In the genomic region with DNA sequence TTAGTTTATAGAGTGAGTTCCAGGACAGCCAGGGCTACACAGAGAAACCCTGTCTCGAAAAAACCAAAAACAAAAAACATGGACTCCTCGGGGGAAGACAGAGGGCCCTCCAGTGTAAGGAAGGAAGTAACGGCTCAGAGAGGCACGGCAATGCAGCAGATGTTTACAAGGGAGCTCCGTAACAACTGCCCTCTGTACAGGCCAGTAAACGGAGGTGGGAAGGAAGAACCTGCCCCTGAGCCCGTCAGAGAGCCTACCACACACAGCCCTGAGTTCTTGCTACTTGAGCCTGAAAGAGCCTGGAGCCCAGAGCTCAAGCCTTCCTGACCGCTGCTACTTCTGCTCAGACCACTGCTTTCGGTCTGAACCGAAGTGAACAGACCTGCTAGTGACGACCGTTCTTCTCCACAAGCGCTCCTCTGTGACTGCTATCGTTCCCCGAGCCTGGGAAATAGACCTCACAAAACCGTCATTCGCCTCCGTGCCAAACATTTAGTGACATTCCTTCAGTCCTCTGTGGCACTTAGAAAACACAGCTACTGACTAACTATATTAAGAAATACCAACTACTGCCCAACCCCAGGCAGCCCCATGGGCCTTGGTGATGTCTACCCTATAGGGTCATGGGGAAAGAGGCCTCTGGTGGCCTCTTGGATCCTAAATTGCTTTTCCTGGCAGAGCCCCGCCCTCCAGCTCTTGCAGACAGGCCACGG, we compare ENCODE assay signal across 20 mouse cellular contexts. TPM values are rescaled to one million over a fixed set of nuclear protein-coding genes. Genes with fewer than 3 reads are reported as not detected.
DNase-seq lines count a peak whose midpoint lies in the region; ATAC-seq and TF ChIP-seq lines count a peak whose summit lies in the region.
"Had no signal": no experiment of that assay in that cellular context is flagged by ENCODE, and none has a peak within 500 bp of the region (broad histone marks: within the 10 kb centered on the region; RNA-seq: fewer than 3 reads in every experiment).

No protein-coding gene starts in this region.

- in situ Hi-C loops in ES-E14 (cut with MboI; ENCODE audit: low sequenced_read_pairs in 2 of 2, unreplicated experiment in 2 of 2), result no loop called here

- no peak overlapping the region for H3K4me3 ChIP-seq in kidney, embryonic 14.5 days (ENCODE audit: low read length)
- peak overlapping the region in 1 of 2 experiments; percentile 16; a peak in 1 of 4 replicates for H3K4me3 ChIP-seq in ES-E14 (ENCODE audit: insufficient read depth in 1 of 2, low read depth in 1 of 2, low read length in 2 of 2, poor library complexity in 1 of 2, severe bottlenecking in 1 of 2)
- H3K4me3 ChIP-seq in brown adipose tissue, adult 24 weeks (ENCODE audit: insufficient read depth, low read depth, low read length), result peak overlapping the region; percentile 27
- H3K4me3 ChIP-seq in forebrain, embryonic 11.5 days (ENCODE audit: low read depth, low read length), result no peak overlapping the region
- H3K4me3 ChIP-seq: heart, embryonic 12.5 days; neural tube, embryonic 12.5 days; stomach, embryonic 15.5 days had no signal

- 63% methylated on average over 20 of the region's 20 CpGs for WGBS in kidney, embryonic 14.5 days
- 82% methylated on average over 20 of the region's 20 CpGs for WGBS in forebrain, embryonic 11.5 days

- H3K27ac ChIP-seq in kidney, embryonic 14.5 days (ENCODE audit: low read depth, low read length), result no peak overlapping the region
- no peak overlapping the region; the same call in 1 of the 2 replicates for H3K27ac ChIP-seq in ES-E14 (ENCODE audit: insufficient read depth, low read depth, low read length, poor library complexity, severe bottlenecking)
- peak overlapping the region; percentile 41 for H3K27ac ChIP-seq in brown adipose tissue, adult 24 weeks (replicated peaks; ENCODE audit: low read depth, low read length)
- no peak overlapping the region for H3K27ac ChIP-seq in forebrain, embryonic 11.5 days (ENCODE audit: low read depth, low read length)
- H3K27ac ChIP-seq: hindbrain, embryonic 14.5 days; neural tube, embryonic 12.5 days; stomach, embryonic 15.5 days had no signal

- no peaks in the 10 kb centered on the region for H3K4me1 ChIP-seq in kidney, embryonic 14.5 days (ENCODE audit: control insufficient read depth, insufficient read depth, low read length)
- H3K4me1 ChIP-seq in ES-E14 (ENCODE audit: control insufficient read depth in 2 of 2, insufficient read depth in 2 of 2, low read length in 2 of 2, poor library complexity in 1 of 2), result peaks cover 19 to 26% of the 10 kb centered on the region in 2 experiments
- H3K4me1 ChIP-seq in brown adipose tissue, adult 24 weeks (ENCODE audit: control insufficient read depth, insufficient read depth, insufficient read length, low read length), result no peaks in the 10 kb centered on the region
- H3K4me1 ChIP-seq in forebrain, embryonic 11.5 days (replicated peaks; ENCODE audit: control insufficient read depth, insufficient read depth, low read length), result no peaks in the 10 kb centered on the region
- H3K4me1 ChIP-seq: neural tube, embryonic 12.5 days; stomach, embryonic 15.5 days had no signal

- DNase-seq in kidney, postnatal 10 days, result no peak
- DNase-seq in ES-E14 (ENCODE audit: low read depth, low spot score), result no peak
- no peak for DNase-seq in lung, postnatal 14 days
- no peak for DNase-seq in forebrain, embryonic 11.5 days (ENCODE audit: low spot score)
- DNase-seq: cerebellum, adult 18-20 months; gastrocnemius, postnatal 14 days; layer of hippocampus, adult 9-11 months; lung, postnatal 4 days had no signal

- H3K36me3 ChIP-seq in kidney, embryonic 14.5 days (ENCODE audit: control insufficient read depth, insufficient read depth, low read length), result no peaks in the 10 kb centered on the region
- no peaks in the 10 kb centered on the region for H3K36me3 ChIP-seq in ES-E14 (ENCODE audit: control insufficient read depth, insufficient read depth, low read length, poor library complexity, severe bottlenecking)
- H3K36me3 ChIP-seq in forebrain, embryonic 11.5 days (ENCODE audit: control insufficient read depth, insufficient read depth, low read length), result no peaks in the 10 kb centered on the region
- H3K36me3 ChIP-seq: heart, embryonic 12.5 days; neural tube, embryonic 12.5 days; stomach, embryonic 15.5 days had no signal

- 0 out of 2 replicates have a peak overlapping the region, but pooled peaks have one; percentile 10 for H3K4me2 ChIP-seq in kidney, embryonic 14.5 days (replicated peaks; ENCODE audit: low read depth, low read length)
- H3K4me2 ChIP-seq in forebrain, embryonic 11.5 days (ENCODE audit: low read depth, low read length, severe bottlenecking), result no peak overlapping the region
- H3K4me2 ChIP-seq: heart, embryonic 12.5 days; hindbrain, embryonic 14.5 days; neural tube, embryonic 12.5 days; stomach, embryonic 15.5 days had no signal

- no peak for ATAC-seq in kidney, embryonic 14.5 days (ENCODE audit: low FRiP score, low TSS enrichment)
- peak; percentile 54 for ATAC-seq in megakaryocyte progenitor cell, adult 5-6 weeks (replicated peaks; ENCODE audit: poor library complexity)
- ATAC-seq in forebrain, embryonic 11.5 days (replicated peaks; ENCODE audit: low FRiP score), result no peak
- ATAC-seq: CD4-positive, CD25-positive, alpha-beta regulatory T cell, adult 4 months; intestine, embryonic 16.5 days had no signal

- no peaks in the 10 kb centered on the region for H3K27me3 ChIP-seq in kidney, embryonic 14.5 days (ENCODE audit: control insufficient read depth, insufficient read depth, low read length)
- no peaks in the 10 kb centered on the region for H3K27me3 ChIP-seq in forebrain, embryonic 11.5 days (ENCODE audit: control insufficient read depth, insufficient read depth, low read length)
- H3K27me3 ChIP-seq: heart, embryonic 12.5 days; neural tube, embryonic 12.5 days; stomach, embryonic 15.5 days had no signal

- 0 out of 2 replicates have a peak overlapping the region, but pooled peaks have one; percentile 4 for H3K9ac ChIP-seq in kidney, embryonic 14.5 days (ENCODE audit: low read depth, low read length)
- peak overlapping the region; percentile 19; the same call in 1 of the 2 replicates for H3K9ac ChIP-seq in ES-E14 (ENCODE audit: insufficient read depth, low read depth, low read length, poor library complexity, severe bottlenecking)
- no peak overlapping the region for H3K9ac ChIP-seq in forebrain, embryonic 11.5 days (ENCODE audit: low read length)
- H3K9ac ChIP-seq: heart, embryonic 12.5 days; hindbrain, embryonic 14.5 days; neural tube, embryonic 12.5 days; stomach, embryonic 15.5 days had no signal

- H3K9me3 ChIP-seq in kidney, embryonic 14.5 days (ENCODE audit: control insufficient read depth, low read length), result no peaks in the 10 kb centered on the region
- no peaks in the 10 kb centered on the region for H3K9me3 ChIP-seq in ES-E14 (ENCODE audit: control insufficient read depth, insufficient read depth, low read depth, low read length)
- no peaks in the 10 kb centered on the region for H3K9me3 ChIP-seq in forebrain, embryonic 11.5 days (ENCODE audit: control insufficient read depth, low read length)
- H3K9me3 ChIP-seq: heart, embryonic 12.5 days; neural tube, embryonic 12.5 days; stomach, embryonic 15.5 days had no signal

TF ChIP-seq in ES-E14, 5 proteins besides CTCF, POLR2A, EP300 and RAD21:
- TF ChIP-seq ZC3H11A (IDR thresholded peaks at IDR 0.05; ENCODE audit: borderline replicate concordance, low read depth, low read length) (no peak), HCFC1 (IDR thresholded peaks at IDR 0.05; ENCODE audit: borderline replicate concordance, insufficient read depth, low read length) (no peak), ZNF384 (IDR thresholded peaks at IDR 0.05; ENCODE audit: low read depth, low read length) (no peak)

RNA-seq across cellular contexts. Expression of gene Itpk1, which starts 8.6 kb away (rescaled TPM):
- 10.2 and 18.4 TPM in 2 replicates for polyA plus RNA-seq in kidney, embryonic 14.5 days (2014; fragmentation: Nextera tagmentation; extraction: Ambion mirVana)
- 33.1 and 40.6 TPM in 2 replicates for total RNA-seq in ES-E14 (2012; rRNA removed)
- 65.8 and 126 TPM in 2 replicates for polyA plus RNA-seq in brown adipose tissue, adult 24 weeks (2012; ENCODE audit: insufficient read depth, insufficient read length, missing spikeins)
- 8.6 and 10.5 TPM in 2 replicates for total RNA-seq in megakaryocyte progenitor cell, adult 5-6 weeks (2015)
- 15.1 and 15.3 TPM in 2 replicates for total RNA-seq in megakaryocyte progenitor cell, adult 5-6 weeks (2017)
- polyA plus RNA-seq in forebrain, embryonic 11.5 days (2014; fragmentation: Nextera tagmentation; extraction: Ambion mirVana), result 19.6 and 21.5 TPM in 2 replicates

RNA-seq across cellular contexts. Expression of gene Moap1, which starts 30.2 kb away (rescaled TPM):
- polyA plus RNA-seq in kidney, embryonic 14.5 days (2014; fragmentation: Nextera tagmentation; extraction: Ambion mirVana), result 21.1 and 25.9 TPM in 2 replicates
- total RNA-seq in ES-E14 (2012; rRNA removed), result 4.0 and 8.8 TPM in 2 replicates
- 1.6 and 2.3 TPM in 2 replicates for polyA plus RNA-seq in brown adipose tissue, adult 24 weeks (2012; ENCODE audit: insufficient read depth, insufficient read length, missing spikeins)
- total RNA-seq in megakaryocyte progenitor cell, adult 5-6 weeks (2015), result 8.0 and 13.3 TPM in 2 replicates
- 2.7 and 10.3 TPM in 2 replicates for total RNA-seq in megakaryocyte progenitor cell, adult 5-6 weeks (2017)
- 31.9 and 34.4 TPM in 2 replicates for polyA plus RNA-seq in forebrain, embryonic 11.5 days (2014; fragmentation: Nextera tagmentation; extraction: Ambion mirVana)

RNA-seq across cellular contexts. Expression of gene Tmem251, which starts 30.3 kb away (rescaled TPM):
- polyA plus RNA-seq in kidney, embryonic 14.5 days (2014; fragmentation: Nextera tagmentation; extraction: Ambion mirVana), result 11.9 and 12.1 TPM in 2 replicates
- 2.9 and 4.0 TPM in 2 replicates for total RNA-seq in ES-E14 (2012; rRNA removed)
- 3.5 and 4.7 TPM in 2 replicates for polyA plus RNA-seq in brown adipose tissue, adult 24 weeks (2012; ENCODE audit: insufficient read depth, insufficient read length, missing spikeins)
- 8.0 and 10.6 TPM in 2 replicates for total RNA-seq in megakaryocyte progenitor cell, adult 5-6 weeks (2015)
- total RNA-seq in megakaryocyte progenitor cell, adult 5-6 weeks (2017), result 8.3 and 8.8 TPM in 2 replicates
- polyA plus RNA-seq in forebrain, embryonic 11.5 days (2014; fragmentation: Nextera tagmentation; extraction: Ambion mirVana), result 12.7 and 14.0 TPM in 2 replicates

RNA-seq across cellular contexts. Expression of gene Gm28051, which starts 44.3 kb away (rescaled TPM):
- not detected in 2 replicates for polyA plus RNA-seq in kidney, embryonic 14.5 days (2014; fragmentation: Nextera tagmentation; extraction: Ambion mirVana)
- total RNA-seq in ES-E14 (2012; rRNA removed), result not detected in 2 replicates
- polyA plus RNA-seq in brown adipose tissue, adult 24 weeks (2012; ENCODE audit: insufficient read depth, insufficient read length, missing spikeins), result not detected in 2 replicates
- not detected in 2 replicates for total RNA-seq in megakaryocyte progenitor cell, adult 5-6 weeks (2015)
- total RNA-seq in megakaryocyte progenitor cell, adult 5-6 weeks (2017), result not detected in 2 replicates
- not detected in 2 replicates for polyA plus RNA-seq in forebrain, embryonic 11.5 days (2014; fragmentation: Nextera tagmentation; extraction: Ambion mirVana)
- total RNA-seq: gastrocnemius, postnatal 14 days had no signal
- polyA plus RNA-seq: CD4-positive, CD25-positive, alpha-beta regulatory T cell, adult 4 months; heart, embryonic 12.5 days; hindbrain, embryonic 14.5 days; intestine, embryonic 16.5 days; liver, embryonic 16.5 days; midbrain, postnatal 0 days; neural tube, embryonic 12.5 days; stomach, embryonic 15.5 days; thymus, postnatal 0 days had no signal

RNA-seq across cellular contexts. Expression of gene Gon7, which starts 44.3 kb away (rescaled TPM):
- 34.7 and 38.1 TPM in 2 replicates for polyA plus RNA-seq in kidney, embryonic 14.5 days (2014; fragmentation: Nextera tagmentation; extraction: Ambion mirVana)
- 31.8 and 34.2 TPM in 2 replicates for total RNA-seq in ES-E14 (2012; rRNA removed)
- 7.5 and 8.8 TPM in 2 replicates for polyA plus RNA-seq in brown adipose tissue, adult 24 weeks (2012; ENCODE audit: insufficient read depth, insufficient read length, missing spikeins)
- total RNA-seq in megakaryocyte progenitor cell, adult 5-6 weeks (2015), result 19.6 and 19.7 TPM in 2 replicates
- 17.5 and 18.0 TPM in 2 replicates for total RNA-seq in megakaryocyte progenitor cell, adult 5-6 weeks (2017)
- polyA plus RNA-seq in forebrain, embryonic 11.5 days (2014; fragmentation: Nextera tagmentation; extraction: Ambion mirVana), result 45.9 and 46.0 TPM in 2 replicates
